Mouse (Mus musculus): Measurements from ENCODE around the gene Astl. TPM values are rescaled to one million over a fixed set of nuclear protein-coding genes. Genes with fewer than 3 reads are reported as not detected.

Gene Astl
- polyA plus RNA-seq, 1 experiment = not detected

DNA sequence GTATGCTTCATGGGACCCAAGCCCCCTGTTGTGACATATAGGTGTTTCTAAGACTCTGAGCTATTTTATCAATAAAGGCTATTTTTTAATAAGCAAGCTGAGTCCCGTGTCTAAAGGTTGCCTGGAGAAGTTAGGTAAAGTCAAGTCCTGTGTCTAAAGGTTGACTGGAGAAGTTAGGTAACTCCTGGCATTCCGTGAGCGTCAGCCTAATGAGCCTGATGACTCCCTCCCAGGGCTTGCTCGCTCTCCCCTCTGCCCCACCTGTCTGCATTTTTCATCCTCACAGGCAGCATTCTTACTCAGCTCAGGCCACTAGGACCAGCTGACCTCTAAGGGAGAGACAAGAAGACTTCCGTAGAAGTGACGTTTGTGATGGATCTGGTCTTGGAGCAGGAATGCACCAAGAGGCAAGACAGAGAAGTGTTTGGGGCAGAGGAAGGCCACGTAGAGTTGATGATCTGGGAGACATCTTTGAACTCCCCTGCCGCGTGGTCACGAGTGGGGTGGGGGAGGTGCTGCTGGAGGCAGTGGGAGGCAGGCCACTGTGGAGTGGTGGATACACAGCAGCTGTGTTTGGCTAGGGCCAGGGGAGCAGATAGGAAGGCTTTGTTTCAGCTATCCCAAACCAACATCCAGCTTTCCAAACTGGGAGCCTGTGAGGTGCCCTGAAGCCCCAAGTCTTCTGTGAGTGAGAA is 28.8 kb downstream of the Astl start:
- no peak for DNase-seq (ENCODE audit: low read depth)

DNA sequence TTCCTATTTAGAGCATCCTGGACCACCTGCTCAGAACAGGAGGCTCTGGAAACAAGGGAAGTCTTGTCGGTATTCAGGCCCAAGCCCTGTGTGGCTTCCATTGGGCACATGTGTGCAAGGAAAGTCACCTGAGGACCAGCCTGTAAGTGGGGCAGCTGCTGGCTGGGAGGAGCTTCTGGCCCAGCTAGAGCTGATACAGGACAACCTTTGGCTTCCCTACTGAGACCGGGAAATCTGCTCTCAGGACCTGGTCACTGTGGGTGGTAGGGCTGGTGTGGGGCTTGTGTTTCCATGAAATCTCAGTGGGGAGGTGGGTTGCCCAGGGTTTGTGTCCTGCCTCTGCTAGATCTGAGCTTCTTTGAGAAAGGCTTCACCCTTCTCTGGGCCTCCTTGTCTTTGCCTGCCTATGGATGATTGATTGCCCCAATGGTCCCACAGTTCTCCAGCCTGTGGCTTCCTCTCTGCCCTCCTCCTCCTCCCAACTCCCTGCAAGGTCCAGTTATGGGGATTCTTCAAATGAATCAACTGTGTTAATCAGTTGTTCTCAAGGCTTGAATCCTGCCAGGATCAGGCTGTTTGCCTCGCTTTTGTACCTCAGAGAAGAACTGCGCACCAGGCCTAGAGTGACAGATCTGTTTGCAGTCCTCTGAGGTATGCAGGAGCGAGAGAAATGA is 31.4 kb downstream of the Astl start:
- no peak for DNase-seq (ENCODE audit: low read depth)

DNA sequence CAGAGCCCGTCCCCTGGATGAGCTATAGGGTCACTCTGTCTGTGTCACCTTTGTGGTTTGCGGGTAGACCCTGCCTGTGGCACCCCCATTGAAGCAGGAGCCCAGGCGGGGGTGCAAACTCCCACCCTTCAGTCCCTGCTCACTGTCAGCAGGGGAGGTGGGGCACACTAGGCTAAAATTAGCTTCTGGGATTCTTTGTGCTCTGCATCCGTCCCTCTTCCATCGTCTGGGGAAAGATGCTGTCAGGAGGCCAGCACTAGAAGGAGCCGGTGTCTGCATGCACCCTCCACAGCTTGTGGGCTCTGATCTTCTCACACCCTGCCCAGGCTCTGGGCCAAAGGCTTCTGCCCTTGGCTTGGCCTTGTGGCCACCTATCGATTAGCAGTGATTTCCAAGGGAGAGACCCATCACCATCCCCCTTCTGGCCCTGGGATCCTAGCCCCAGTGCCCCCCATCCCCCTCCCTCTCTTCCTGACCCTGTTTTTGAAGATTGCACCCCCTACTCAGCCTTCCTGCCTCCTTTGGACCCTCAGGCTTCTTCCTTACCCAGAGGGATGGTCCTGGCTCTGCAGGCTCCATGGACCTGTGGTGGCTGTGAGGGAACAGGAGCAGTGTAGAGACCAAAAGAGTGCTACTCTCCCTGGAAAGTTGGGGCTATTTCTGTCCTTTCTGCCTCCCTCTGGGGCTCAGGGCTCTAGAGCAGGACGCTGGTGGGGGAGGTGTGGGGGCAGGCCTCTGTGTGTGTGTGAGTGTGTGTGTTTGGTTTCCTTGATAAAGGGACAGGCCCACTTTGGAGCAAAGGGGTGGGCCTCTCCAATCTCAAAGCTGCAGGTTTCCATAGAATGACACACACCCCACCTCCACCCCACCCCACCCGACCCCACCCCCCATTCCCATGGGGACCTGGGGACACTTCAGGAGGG is 32.4 kb downstream of the Astl start:
- DNase-seq (ENCODE audit: low read depth) = no peak

DNA sequence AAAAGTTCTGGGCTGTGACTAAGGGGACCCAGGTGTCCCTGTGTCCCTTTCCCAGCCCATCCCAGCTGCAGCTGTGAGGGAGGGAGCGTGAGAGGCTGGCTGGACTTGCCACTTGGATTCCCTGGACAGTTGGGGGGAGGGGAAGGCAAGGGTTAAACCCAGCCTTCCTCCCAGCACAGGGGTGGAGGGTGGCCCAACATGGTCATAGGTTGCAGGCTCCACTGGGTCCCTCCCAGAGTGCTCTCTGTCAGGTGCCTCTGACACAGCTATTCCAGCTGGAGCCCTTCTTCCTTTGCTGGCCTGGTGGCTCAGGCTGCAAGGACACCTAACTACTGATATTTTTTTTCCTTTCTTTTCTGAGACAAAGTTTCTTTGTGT is 33.0 kb downstream of the Astl start:
- no peak for DNase-seq (ENCODE audit: low read depth)

DNA sequence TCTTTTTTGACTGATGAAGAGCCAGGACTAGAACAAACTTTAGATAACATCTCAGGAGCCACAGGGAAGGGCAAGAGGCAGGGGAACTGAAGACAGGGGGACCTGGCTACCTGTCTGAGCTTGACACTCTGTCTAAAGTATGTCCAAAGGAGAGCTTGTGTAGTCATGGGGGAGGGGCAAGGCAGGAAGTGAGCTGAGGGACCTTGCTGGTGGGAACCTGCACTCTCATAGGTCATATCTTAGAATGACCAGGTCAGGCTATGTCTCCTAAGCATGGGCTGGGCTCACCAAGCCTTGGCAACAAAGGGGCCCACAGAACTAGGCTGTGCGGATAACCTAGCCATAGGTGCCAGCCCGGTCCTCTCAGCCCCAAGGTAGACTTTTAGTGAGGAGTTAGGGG is 33.6 kb downstream of the Astl start:
- DNase-seq (ENCODE audit: low read depth) = no peak

DNA sequence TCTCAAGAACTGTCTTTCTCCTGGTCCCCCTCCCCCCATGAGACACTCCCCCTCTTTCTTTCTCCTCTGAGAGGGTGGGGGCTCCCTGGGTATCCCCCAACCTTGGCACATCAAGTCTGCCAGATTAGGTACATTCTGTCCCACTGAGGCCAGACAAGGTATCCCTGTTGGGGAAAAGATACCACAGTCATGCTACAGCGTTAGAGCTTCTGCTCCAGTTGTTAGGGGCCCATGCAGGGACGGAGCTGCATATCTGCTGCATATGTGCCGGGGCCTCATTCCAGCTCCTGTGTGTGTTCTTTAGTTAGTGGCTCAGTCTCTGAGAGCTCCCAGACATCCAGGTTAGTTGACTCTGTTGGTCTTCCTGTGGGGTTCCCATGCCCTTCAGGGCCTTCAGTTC is 35.7 kb downstream of the Astl start:
- no peak for DNase-seq (ENCODE audit: low read depth)

DNA sequence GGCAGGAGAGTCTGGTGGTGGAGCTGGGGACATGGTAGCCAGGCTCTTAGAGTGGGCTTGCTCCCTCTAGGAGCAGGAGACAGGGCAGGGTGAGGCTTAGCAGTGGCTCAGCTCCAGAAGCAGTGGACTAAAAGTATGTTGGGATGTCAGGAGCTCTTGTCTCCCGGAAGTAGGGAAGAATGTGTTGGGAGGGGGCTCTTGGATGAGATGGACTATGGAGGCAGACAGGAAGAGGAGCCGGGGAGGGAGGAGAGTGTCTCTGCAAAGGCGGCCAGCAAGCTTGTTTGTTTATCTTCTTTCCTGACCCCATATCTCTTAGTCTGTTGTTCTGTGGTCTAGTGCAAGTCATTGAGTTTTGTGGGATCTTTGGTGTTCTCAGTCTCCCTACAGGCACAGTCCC is 36.6 kb downstream of the Astl start:
- DNase-seq (ENCODE audit: low read depth) = no peak

DNA sequence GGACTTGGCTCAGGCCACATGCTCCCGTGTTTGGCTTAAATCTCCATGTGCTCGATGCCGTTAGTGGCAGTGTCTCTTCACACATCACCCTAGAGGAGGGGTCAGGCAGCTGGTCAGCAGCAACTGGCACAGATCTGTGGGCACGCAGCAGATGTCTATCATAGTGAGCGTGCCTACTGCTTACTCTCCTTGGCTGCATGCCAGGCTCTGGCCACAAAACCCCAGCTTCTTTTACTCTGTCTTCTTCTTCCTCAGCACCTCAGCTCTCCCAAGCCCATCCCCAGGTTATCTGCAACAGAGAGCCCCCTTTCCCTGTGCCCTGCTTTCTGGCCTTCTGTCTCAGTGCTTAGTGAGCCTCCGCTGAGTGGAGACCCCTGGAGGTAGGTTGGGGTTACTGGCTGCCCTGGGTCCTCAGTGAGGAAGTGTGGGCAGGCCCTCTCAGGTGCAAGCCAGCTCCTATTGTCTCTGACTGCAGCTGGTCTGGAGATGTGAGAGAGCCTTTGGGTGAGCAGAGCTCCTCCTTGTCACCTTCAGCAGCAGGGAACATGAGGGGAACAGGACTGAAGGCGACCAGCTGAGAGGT is 37.4 kb downstream of the Astl start:
- no peak for DNase-seq (ENCODE audit: low read depth)

DNA sequence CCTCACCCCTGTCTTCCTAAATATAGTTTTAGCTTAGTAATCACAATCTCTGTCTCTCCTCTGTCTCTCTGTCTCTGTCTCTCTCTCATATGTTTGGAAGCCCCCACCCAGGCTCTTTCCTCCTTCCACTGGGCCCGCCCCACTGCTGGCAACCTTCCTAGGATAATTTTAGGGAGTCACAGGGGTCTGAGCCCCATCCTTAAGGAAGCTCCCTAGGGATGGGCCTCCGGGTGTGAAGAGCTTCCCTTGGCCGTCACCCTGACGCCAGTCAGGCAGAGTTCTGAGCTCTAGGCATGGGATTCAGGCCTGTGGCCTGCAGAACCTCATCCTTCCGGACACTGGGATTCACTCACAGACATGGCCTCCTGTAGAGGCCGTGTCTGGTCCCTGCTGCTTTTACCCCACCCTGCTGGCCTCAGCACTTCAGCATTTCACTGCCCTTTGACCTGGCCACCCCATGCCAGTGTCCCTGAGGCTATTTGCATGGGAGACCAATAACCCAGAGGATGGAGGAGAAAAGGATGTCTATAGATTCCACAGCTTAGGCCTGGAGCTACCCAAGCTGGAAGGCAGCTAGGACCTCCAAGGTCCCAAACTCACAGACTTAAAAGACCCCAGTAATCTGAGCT is 38.1 kb downstream of the Astl start:
- no peak for DNase-seq (ENCODE audit: low read depth)

DNA sequence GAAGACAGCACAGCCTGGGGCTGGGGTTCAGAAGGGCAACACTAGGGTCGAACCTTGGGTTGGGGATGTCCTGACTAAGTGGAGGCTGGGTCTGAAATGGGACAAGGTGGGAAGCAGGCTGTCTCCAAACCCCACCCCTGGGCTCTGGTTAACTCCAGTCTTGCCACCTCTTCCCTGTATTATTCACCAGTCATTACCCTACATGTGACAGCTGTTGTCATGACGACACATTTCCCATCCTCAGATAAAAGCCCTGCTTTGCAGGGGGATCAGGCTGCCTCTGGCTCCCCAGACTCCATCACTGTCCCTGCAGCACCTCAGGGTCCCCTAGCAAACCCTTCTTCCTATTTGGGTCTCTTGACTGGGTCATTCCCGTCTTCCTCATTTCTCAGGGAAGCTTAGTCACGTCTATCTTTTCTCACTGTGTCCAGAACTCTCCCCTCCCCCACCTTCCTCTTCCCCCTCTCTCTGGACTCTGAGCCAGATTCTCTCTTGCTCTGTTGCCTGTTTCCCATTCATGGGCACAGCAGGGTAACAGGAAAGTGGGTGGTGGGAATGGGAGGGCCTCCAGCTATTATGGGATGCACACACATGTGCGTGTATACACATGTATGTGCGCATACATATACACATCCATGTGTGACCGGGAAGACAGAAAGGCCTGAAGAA is 39.6 kb downstream of the Astl start:
- no peak for DNase-seq (ENCODE audit: low read depth)

DNA sequence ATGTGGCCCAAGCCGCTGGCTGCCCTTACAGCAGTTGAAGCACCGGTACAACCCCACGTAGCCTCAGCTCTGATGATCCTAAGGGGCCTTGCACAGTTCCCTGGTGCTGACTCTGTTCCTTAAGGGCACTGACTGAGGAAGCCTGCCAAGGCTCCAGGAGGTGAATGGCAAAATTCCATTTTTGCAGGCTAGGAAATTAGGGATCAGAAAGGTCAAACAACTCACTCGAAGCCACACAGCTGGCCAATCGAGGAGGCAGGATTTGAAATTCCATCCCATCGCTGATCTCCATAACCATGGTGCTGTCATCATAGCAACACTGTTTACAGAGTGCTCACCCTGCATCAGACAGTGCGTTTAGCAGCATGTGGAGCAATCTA is 40.2 kb downstream of the Astl start:
- no peak for DNase-seq (ENCODE audit: low read depth)

DNA sequence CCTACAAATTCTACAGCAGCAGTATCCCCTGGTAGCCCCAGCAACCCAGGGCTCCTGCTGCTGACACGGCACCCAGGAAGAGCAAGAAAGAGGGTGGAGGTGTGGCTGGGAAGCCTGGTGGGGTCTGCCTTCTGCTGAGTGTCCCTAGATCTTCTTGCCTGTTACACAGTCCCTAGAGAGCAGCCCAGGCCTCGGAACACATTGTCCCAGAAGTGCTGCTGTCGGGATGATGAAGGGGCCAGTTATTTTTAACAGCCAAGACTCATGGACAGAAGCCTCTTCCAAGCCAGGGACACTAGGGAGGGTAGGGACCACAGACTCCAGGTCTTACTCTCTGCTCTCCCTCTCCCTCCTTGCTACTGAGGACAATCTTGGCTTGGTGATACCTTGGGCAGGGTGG is 40.8 kb downstream of the Astl start:
- DNase-seq (ENCODE audit: low read depth) = no peak

DNA sequence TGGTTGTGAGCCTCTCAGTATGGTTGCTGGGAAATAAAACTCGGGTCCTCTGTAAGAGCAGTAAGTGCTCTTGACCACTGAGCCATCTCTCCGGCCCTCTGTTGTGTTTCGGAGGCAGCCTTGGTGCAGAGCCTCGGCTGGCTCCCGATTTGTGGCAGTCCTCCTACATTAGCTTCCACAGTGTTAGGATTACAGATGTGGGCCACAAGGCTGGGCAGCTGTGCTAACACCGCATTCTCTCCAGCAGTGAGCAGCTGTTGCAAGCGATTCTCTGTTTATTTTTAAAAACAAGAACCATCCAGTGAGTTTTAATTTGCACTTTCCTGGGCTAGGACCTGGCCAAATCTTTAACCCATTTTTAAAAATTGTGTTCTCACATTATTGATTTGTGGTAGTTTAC is 45.4 kb downstream of the Astl start:
- DNase-seq (ENCODE audit: low read depth) = no peak

DNA sequence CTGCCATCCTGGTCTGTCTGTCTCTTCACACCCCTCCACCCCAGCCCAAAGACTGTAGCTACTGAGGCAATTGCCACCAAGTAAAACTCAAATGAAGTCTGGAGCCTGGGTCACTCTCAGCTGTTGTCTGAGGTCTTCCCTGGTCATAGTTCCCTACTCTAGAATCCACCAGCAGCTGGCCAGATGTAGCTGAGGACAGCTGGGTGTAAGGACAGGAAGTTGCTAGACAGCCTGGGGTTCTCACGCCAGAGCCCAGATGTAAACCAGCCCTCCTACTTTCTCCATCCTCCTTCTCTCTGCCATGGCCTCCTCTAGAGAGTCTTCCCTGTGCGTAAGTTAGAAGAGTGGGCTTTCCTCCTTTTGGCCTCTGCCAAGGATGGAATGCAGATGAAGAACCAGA is 49.1 kb downstream of the Astl start:
- DNase-seq (ENCODE audit: low read depth) = no peak

DNA sequence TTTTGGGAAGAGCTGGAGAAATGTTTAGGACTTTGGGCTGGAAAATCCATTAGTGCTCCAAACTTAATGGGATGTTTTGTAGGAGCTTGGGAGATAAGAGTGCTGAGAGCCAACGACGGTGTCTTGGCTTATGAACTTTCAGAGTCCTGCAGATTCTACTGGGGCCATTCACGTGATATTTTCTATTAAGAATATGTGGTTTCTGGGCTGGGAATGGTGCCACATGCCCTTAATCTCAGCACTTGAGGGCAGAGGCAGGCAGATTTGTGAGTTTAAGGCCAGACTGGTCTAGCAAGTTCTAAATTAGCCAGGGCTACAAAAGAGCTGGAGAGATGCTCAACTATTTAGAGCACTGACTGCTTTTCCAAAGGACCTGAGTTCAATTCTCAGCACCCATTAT is 51.9 kb downstream of the Astl start:
- DNase-seq (ENCODE audit: low read depth) = no peak

DNA sequence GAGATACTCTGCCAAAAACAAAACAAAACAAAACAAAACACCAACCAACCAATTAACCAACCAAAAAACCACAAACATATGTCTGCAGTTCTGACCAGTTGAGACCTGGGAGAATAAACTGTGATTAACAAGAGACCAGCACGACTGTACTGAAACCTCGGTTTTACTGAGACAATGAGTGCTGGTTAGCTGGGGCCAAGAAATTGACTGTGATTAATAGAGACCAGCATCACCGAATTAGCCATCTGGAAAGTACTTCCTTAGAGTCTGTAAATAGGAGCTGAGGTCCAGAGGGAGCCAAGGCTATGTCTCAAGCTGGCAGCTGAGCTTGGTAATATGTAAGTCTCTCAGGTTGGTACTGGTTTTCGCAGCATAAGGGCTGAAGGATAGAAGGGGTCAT is 52.4 kb downstream of the Astl start:
- no peak for DNase-seq (ENCODE audit: low read depth)

DNA sequence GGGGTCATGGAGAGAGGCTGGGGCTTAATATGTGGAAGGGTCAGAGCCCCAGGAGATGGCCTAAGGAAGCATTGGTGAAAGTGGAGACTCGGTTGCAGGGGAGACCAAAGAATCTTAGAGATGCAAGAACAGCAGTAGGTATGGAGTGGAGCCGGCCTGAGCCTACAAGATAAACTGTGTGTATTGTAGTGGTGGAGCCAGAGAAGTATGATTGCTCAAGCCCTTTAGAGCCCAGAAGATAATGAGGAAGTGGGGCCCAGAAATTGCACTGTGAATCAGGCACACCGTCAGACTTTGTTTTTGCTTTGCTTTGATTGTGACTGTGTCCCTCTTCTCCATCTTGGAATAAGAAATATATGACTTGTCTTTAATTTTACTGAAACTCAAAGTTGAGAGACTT is 52.9 kb downstream of the Astl start:
- no peak for DNase-seq (ENCODE audit: low read depth)

DNA sequence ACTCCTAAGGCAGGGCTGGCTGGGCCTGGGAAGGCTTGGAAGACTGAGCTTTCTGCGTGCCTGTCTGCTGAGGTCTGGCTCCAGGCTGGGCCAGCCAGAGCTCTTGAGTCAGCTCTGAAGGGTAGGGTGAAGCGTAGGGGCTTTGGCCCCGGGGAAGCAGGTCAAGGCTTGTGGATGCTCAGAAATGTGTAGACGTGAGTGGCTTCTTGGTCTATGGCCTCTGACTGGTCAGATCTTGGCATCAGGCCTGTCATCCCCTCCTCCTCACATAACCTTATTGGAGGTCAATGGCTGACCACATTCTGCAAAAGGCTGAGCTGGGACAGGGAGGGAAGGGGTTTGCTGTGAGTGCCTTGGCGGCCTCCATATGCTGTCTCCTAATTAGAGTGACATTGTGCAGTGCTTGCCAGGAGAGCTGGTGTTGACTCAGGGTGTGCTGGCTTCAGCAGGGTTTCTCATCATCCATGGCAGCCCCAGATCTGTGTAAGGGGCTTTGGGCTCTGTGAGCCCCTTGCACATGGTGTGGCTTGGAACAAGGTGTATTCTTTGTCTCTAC is 56.2 kb downstream of the Astl start:
- no peak for DNase-seq (ENCODE audit: low read depth)

DNA sequence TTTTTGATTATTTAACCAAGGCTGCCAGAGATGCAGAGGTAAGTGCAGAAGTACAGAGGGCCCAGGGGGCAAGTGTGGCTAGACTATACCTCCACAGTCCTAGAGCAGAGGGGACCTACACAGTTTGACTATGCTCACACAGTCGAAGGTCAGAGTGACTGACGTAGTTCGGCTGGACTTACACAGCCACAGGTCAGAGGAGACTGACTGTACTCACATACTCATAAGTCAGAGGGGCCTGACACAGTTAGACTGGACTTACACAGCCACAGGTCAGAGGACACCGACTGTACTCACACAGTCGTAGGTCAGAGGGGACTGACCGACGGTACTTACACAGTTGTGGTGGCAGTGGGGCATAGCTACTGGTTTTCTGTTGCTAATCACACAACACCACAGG is 60.3 kb downstream of the Astl start:
- no peak for DNase-seq (ENCODE audit: low read depth)

Measured in gonadal fat pad, adult 2 months (tissue).